25 mouse cellular contexts compared by ENCODE assay signal in genomic region chr15:3215201-3215600, GRCm38 (mm10). TPM values are rescaled to one million over a fixed set of nuclear protein-coding genes. Genes with fewer than 3 reads are reported as not detected.
DNase-seq lines count a peak whose midpoint lies in the region; ATAC-seq lines count a peak whose summit lies in the region.
"Had no signal": no experiment of that assay in that cellular context is flagged by ENCODE, and none has a peak within 500 bp of the region (broad histone marks: within the 10 kb centered on the region; RNA-seq: fewer than 3 reads in every experiment).

No protein-coding gene starts in this region.

- H3K9ac ChIP-seq in liver, embryonic 13.5 days = no peak overlapping the region
- no peak overlapping the region for H3K9ac ChIP-seq in liver, embryonic 12.5 days
- no peak overlapping the region for H3K9ac ChIP-seq in intestine, embryonic 16.5 days (ENCODE audit: low read depth, low read length)
- no peak overlapping the region for H3K9ac ChIP-seq in liver, embryonic 16.5 days (ENCODE audit: low read depth, low read length)
- H3K9ac ChIP-seq: embryonic facial prominence, embryonic 13.5 days; forebrain, embryonic 12.5 days; forebrain, embryonic 15.5 days; heart, embryonic 13.5 days; hindbrain, embryonic 12.5 days; hindbrain, embryonic 15.5 days had no signal

- H3K4me1 ChIP-seq in liver, embryonic 13.5 days (replicated peaks) = no peaks in the 10 kb centered on the region
- no peaks in the 10 kb centered on the region for H3K4me1 ChIP-seq in liver, embryonic 12.5 days
- H3K4me1 ChIP-seq in intestine, embryonic 16.5 days (ENCODE audit: control insufficient read depth, insufficient read depth, low read length) = no peaks in the 10 kb centered on the region
- H3K4me1 ChIP-seq in liver, embryonic 16.5 days (ENCODE audit: control insufficient read depth, low read depth, low read length) = no peaks in the 10 kb centered on the region
- H3K4me1 ChIP-seq: embryonic facial prominence, embryonic 13.5 days; forebrain, embryonic 12.5 days; forebrain, embryonic 15.5 days; heart, embryonic 10.5 days; heart, embryonic 13.5 days; hindbrain, embryonic 12.5 days; hindbrain, embryonic 15.5 days had no signal

- H3K4me3 ChIP-seq in liver, embryonic 13.5 days (replicated peaks) = no peak overlapping the region
- H3K4me3 ChIP-seq in liver, embryonic 12.5 days = no peak overlapping the region
- H3K4me3 ChIP-seq in intestine, embryonic 16.5 days (ENCODE audit: low read length) = no peak overlapping the region
- H3K4me3 ChIP-seq in liver, embryonic 16.5 days (ENCODE audit: low read depth, low read length) = no peak overlapping the region
- H3K4me3 ChIP-seq: embryonic facial prominence, embryonic 13.5 days; erythroblast, embryonic 14.5 days; forebrain, embryonic 12.5 days; forebrain, embryonic 15.5 days; heart, adult 2 months; heart, embryonic 10.5 days; heart, embryonic 13.5 days; hindbrain, embryonic 12.5 days; hindbrain, embryonic 15.5 days had no signal

- DNase-seq in liver, embryonic 13.5 days = no peak
- peak; percentile 53 for DNase-seq in yolk sac, embryonic 10.5 days (ENCODE audit: low spot score)
- no peak for DNase-seq in ovary, postnatal 36 days (ENCODE audit: low spot score)
- no peak for DNase-seq in right cerebral cortex, postnatal 4 days
- DNase-seq: adrenal gland, adult 2 months; adrenal gland, postnatal 14 days; cerebellum, adult 11 months; cerebellum, adult 2 months; cerebellum, adult 9-11 months; cerebellum, postnatal 25 days; gastrocnemius, postnatal 25 days; heart, adult 2 months; heart, postnatal 14 days had no signal

- no peak overlapping the region for H3K4me2 ChIP-seq in liver, embryonic 13.5 days
- H3K4me2 ChIP-seq in liver, embryonic 12.5 days = no peak overlapping the region
- no peak overlapping the region for H3K4me2 ChIP-seq in intestine, embryonic 16.5 days (ENCODE audit: low read depth, low read length)
- no peak overlapping the region for H3K4me2 ChIP-seq in liver, embryonic 16.5 days (ENCODE audit: low read depth, low read length)
- H3K4me2 ChIP-seq: embryonic facial prominence, embryonic 13.5 days; forebrain, embryonic 12.5 days; forebrain, embryonic 15.5 days; heart, embryonic 13.5 days; hindbrain, embryonic 12.5 days; hindbrain, embryonic 15.5 days had no signal

- no peaks in the 10 kb centered on the region for H3K9me3 ChIP-seq in liver, embryonic 13.5 days (replicated peaks)
- no peaks in the 10 kb centered on the region for H3K9me3 ChIP-seq in liver, embryonic 12.5 days (replicated peaks)
- H3K9me3 ChIP-seq in intestine, embryonic 16.5 days (ENCODE audit: control insufficient read depth, low read length) = no peaks in the 10 kb centered on the region
- H3K9me3 ChIP-seq in liver, embryonic 16.5 days (replicated peaks; ENCODE audit: control insufficient read depth, low read length) = no peaks in the 10 kb centered on the region
- H3K9me3 ChIP-seq: embryonic facial prominence, embryonic 13.5 days; forebrain, embryonic 15.5 days; heart, embryonic 10.5 days; heart, embryonic 13.5 days; hindbrain, embryonic 12.5 days; hindbrain, embryonic 15.5 days had no signal

- H3K27me3 ChIP-seq in liver, embryonic 13.5 days = no peaks in the 10 kb centered on the region
- H3K27me3 ChIP-seq in liver, embryonic 12.5 days (replicated peaks) = no peaks in the 10 kb centered on the region
- no peaks in the 10 kb centered on the region for H3K27me3 ChIP-seq in intestine, embryonic 16.5 days (replicated peaks; ENCODE audit: control insufficient read depth, insufficient read depth, low read length)
- no peaks in the 10 kb centered on the region for H3K27me3 ChIP-seq in liver, embryonic 16.5 days (ENCODE audit: control insufficient read depth, insufficient read depth, low read depth, low read length)
- H3K27me3 ChIP-seq: embryonic facial prominence, embryonic 13.5 days; forebrain, embryonic 12.5 days; forebrain, embryonic 15.5 days; heart, embryonic 13.5 days; hindbrain, embryonic 12.5 days; hindbrain, embryonic 15.5 days had no signal

- H3K27ac ChIP-seq in liver, embryonic 13.5 days = no peak overlapping the region
- H3K27ac ChIP-seq in liver, embryonic 12.5 days = no peak overlapping the region
- no peak overlapping the region; the same call in 1 of the 2 replicates for H3K27ac ChIP-seq in intestine, embryonic 16.5 days (ENCODE audit: low read length)
- H3K27ac ChIP-seq in liver, embryonic 16.5 days (ENCODE audit: low read length) = no peak overlapping the region
- H3K27ac ChIP-seq: embryonic facial prominence, embryonic 13.5 days; forebrain, embryonic 12.5 days; forebrain, embryonic 15.5 days; heart, adult 2 months; heart, embryonic 10.5 days; heart, embryonic 13.5 days; hindbrain, embryonic 12.5 days; hindbrain, embryonic 15.5 days had no signal

- 0 out of 2 replicates have a peak, but pooled peaks have one; percentile 43 for ATAC-seq in liver, embryonic 13.5 days (ENCODE audit: low read depth)
- ATAC-seq in liver, embryonic 12.5 days = no peak
- peak; percentile 85 for ATAC-seq in intestine, embryonic 16.5 days
- peak; percentile 58; the same call in 1 of the 2 replicates for ATAC-seq in liver, embryonic 16.5 days (ENCODE audit: low read depth)
- ATAC-seq: CD4-positive, CD25-positive, alpha-beta regulatory T cell, adult 4 months; forebrain, embryonic 15.5 days had no signal

- no peaks in the 10 kb centered on the region for H3K36me3 ChIP-seq in liver, embryonic 13.5 days
- H3K36me3 ChIP-seq in liver, embryonic 12.5 days = no peaks in the 10 kb centered on the region
- no peaks in the 10 kb centered on the region for H3K36me3 ChIP-seq in intestine, embryonic 16.5 days (ENCODE audit: control insufficient read depth, insufficient read depth, low read length)
- no peaks in the 10 kb centered on the region for H3K36me3 ChIP-seq in liver, embryonic 16.5 days (ENCODE audit: control insufficient read depth, insufficient read depth)
- H3K36me3 ChIP-seq: embryonic facial prominence, embryonic 13.5 days; forebrain, embryonic 12.5 days; forebrain, embryonic 15.5 days; heart, embryonic 10.5 days; heart, embryonic 13.5 days; hindbrain, embryonic 12.5 days; hindbrain, embryonic 15.5 days had no signal

- WGBS in liver, embryonic 13.5 days (ENCODE audit: insufficient replicate concordance) = 41% methylated on average over 1 of the region's 1 CpGs
- 31% methylated on average over 1 of the region's 1 CpGs for WGBS in liver, embryonic 12.5 days (ENCODE audit: insufficient replicate concordance)
- 33% methylated on average over 1 of the region's 1 CpGs for WGBS in intestine, embryonic 16.5 days
- WGBS in liver, embryonic 16.5 days (ENCODE audit: insufficient replicate concordance) = 20% methylated on average over 1 of the region's 1 CpGs

RNA-seq across cellular contexts. Expression of gene Selenop, which starts 53.1 kb away (rescaled TPM):
- polyA plus RNA-seq in liver, embryonic 13.5 days (2015; fragmentation: Nextera tagmentation; extraction: Ambion mirVana) = 279 and 342 TPM in 2 replicates
- polyA plus RNA-seq in liver, embryonic 12.5 days (2016; fragmentation: Nextera tagmentation; extraction: Ambion mirVana) = 231 and 245 TPM in 2 replicates
- polyA plus RNA-seq in intestine, embryonic 16.5 days (2015; fragmentation: Nextera tagmentation; extraction: Ambion mirVana) = 512 and 640 TPM in 2 replicates
- polyA plus RNA-seq in liver, embryonic 16.5 days (2015; fragmentation: Nextera tagmentation; extraction: Ambion mirVana) = 1,030 and 1,155 TPM in 2 replicates
